Mouse (Mus musculus): Measurements from ENCODE around the gene Fndc10. TPM values are rescaled to one million over a fixed set of nuclear protein-coding genes. Genes with fewer than 3 reads are reported as not detected.

Gene Fndc10
- polyA plus RNA-seq, 1 experiment = 16.1 TPM

- H3K4me3 ChIP-seq (ENCODE audit: insufficient read depth, low read length) = no peak overlapping the region
- no peak for TF ChIP-seq CTCF (IDR thresholded peaks at IDR 0.05; ENCODE audit: borderline replicate concordance, insufficient read depth, low read length)
- no peak for TF ChIP-seq POLR2A (IDR thresholded peaks at IDR 0.05; ENCODE audit: low read depth, low read length)
- H3K4me1 ChIP-seq (ENCODE audit: control insufficient read depth, insufficient read depth, low read length) = no peaks in the 10 kb centered on the region
- H3K27ac ChIP-seq (ENCODE audit: insufficient read depth, low read length) = no peak overlapping the region
These were observed 9.3 kb downstream of the Fndc10 start for GRCm38 (mm10) chr4:155703425-155703929.

GRCm38 (mm10) chr4:155704721-155705591 is 10.8 kb downstream of the Fndc10 start, which contains the start of gene Ssu72:
Ssu72 (plus strand) TSS chr4:155704800.
- Histone ChIP-seq H3K4me1 (ENCODE audit: control insufficient read depth, insufficient read depth, low read length) (no peaks in the 10 kb centered on the region), H3K27ac (ENCODE audit: insufficient read depth, low read length) (peak within 1 kb of the TSS; percentile 94), H3K4me3 (ENCODE audit: insufficient read depth, low read length) (peak within 1 kb of the TSS; percentile 83)
- TF ChIP-seq CTCF (IDR thresholded peaks at IDR 0.05; ENCODE audit: borderline replicate concordance, insufficient read depth, low read length) (no peak), POLR2A (IDR thresholded peaks at IDR 0.05; ENCODE audit: low read depth, low read length) (peak; percentile 77)

- Histone ChIP-seq H3K4me3 (ENCODE audit: insufficient read depth, low read length) (peak overlapping the region; percentile 83), H3K27ac (ENCODE audit: insufficient read depth, low read length) (peak overlapping the region; percentile 94), H3K4me1 (ENCODE audit: control insufficient read depth, insufficient read depth, low read length) (no peaks in the 10 kb centered on the region)
- TF ChIP-seq POLR2A (IDR thresholded peaks at IDR 0.05; ENCODE audit: low read depth, low read length) (no peak), CTCF (IDR thresholded peaks at IDR 0.05; ENCODE audit: borderline replicate concordance, insufficient read depth, low read length) (no peak)
These were observed 11.4 kb downstream of the Fndc10 start for GRCm38 (mm10) chr4:155705592-155705929.

- Histone ChIP-seq H3K27ac (ENCODE audit: insufficient read depth, low read length) (no peak overlapping the region), H3K4me3 (ENCODE audit: insufficient read depth, low read length) (no peak overlapping the region), H3K4me1 (ENCODE audit: control insufficient read depth, insufficient read depth, low read length) (no peaks in the 10 kb centered on the region; the same call in 1 of the 2 replicates)
- TF ChIP-seq POLR2A (IDR thresholded peaks at IDR 0.05; ENCODE audit: low read depth, low read length) (no peak), CTCF (IDR thresholded peaks at IDR 0.05; ENCODE audit: borderline replicate concordance, insufficient read depth, low read length) (no peak)
These were observed 14.4 kb downstream of the Fndc10 start for GRCm38 (mm10) chr4:155708582-155708981.

- TF ChIP-seq POLR2A (IDR thresholded peaks at IDR 0.05; ENCODE audit: low read depth, low read length) = no peak
- TF ChIP-seq CTCF (IDR thresholded peaks at IDR 0.05; ENCODE audit: borderline replicate concordance, insufficient read depth, low read length) = no peak
- H3K4me3 ChIP-seq (ENCODE audit: insufficient read depth, low read length) = no peak overlapping the region
- no peaks in the 10 kb centered on the region; the same call in 1 of the 2 replicates for H3K4me1 ChIP-seq (ENCODE audit: control insufficient read depth, insufficient read depth, low read length)
- no peak overlapping the region for H3K27ac ChIP-seq (ENCODE audit: insufficient read depth, low read length)
These were observed 14.8 kb downstream of the Fndc10 start for GRCm38 (mm10) chr4:155708988-155709387.

GRCm38 (mm10) chr4:155710521-155711252 is 16.5 kb downstream of the Fndc10 start:
- H3K4me3 ChIP-seq (ENCODE audit: insufficient read depth, low read length) = no peak overlapping the region
- no peak for TF ChIP-seq CTCF (IDR thresholded peaks at IDR 0.05; ENCODE audit: borderline replicate concordance, insufficient read depth, low read length)
- TF ChIP-seq POLR2A (IDR thresholded peaks at IDR 0.05; ENCODE audit: low read depth, low read length) = no peak
- no peak overlapping the region for H3K27ac ChIP-seq (ENCODE audit: insufficient read depth, low read length)
- H3K4me1 ChIP-seq (ENCODE audit: control insufficient read depth, insufficient read depth, low read length) = no peaks in the 10 kb centered on the region; the same call in 1 of the 2 replicates

- Histone ChIP-seq H3K4me1 (ENCODE audit: control insufficient read depth, insufficient read depth, low read length) (no peaks in the 10 kb centered on the region), H3K4me3 (ENCODE audit: insufficient read depth, low read length) (no peak overlapping the region), H3K27ac (ENCODE audit: insufficient read depth, low read length) (no peak overlapping the region)
- TF ChIP-seq POLR2A (IDR thresholded peaks at IDR 0.05; ENCODE audit: low read depth, low read length) = no peak
- no peak for TF ChIP-seq CTCF (IDR thresholded peaks at IDR 0.05; ENCODE audit: borderline replicate concordance, insufficient read depth, low read length)
These were observed 27.5 kb downstream of the Fndc10 start for GRCm38 (mm10) chr4:155721668-155722083.

GRCm38 (mm10) chr4:155727993-155728392 is 33.9 kb downstream of the Fndc10 start:
- TF ChIP-seq POLR2A (IDR thresholded peaks at IDR 0.05; ENCODE audit: low read depth, low read length) (no peak), CTCF (IDR thresholded peaks at IDR 0.05; ENCODE audit: borderline replicate concordance, insufficient read depth, low read length) (no peak)
- Histone ChIP-seq H3K4me3 (ENCODE audit: insufficient read depth, low read length) (no peak overlapping the region), H3K27ac (ENCODE audit: insufficient read depth, low read length) (no peak overlapping the region), H3K4me1 (ENCODE audit: control insufficient read depth, insufficient read depth, low read length) (peaks cover 4% of the 10 kb centered on the region; the same call in 1 of the 2 replicates)

GRCm38 (mm10) chr4:155733267-155733666 is 39.1 kb downstream of the Fndc10 start:
- Histone ChIP-seq H3K4me3 (ENCODE audit: insufficient read depth, low read length) (peak overlapping the region; percentile 5; the same call in 1 of the 2 replicates), H3K4me1 (ENCODE audit: control insufficient read depth, insufficient read depth, low read length) (peaks cover 7% of the 10 kb centered on the region; the same call in 1 of the 2 replicates), H3K27ac (ENCODE audit: insufficient read depth, low read length) (no peak overlapping the region)
- TF ChIP-seq POLR2A (IDR thresholded peaks at IDR 0.05; ENCODE audit: low read depth, low read length) (no peak), CTCF (IDR thresholded peaks at IDR 0.05; ENCODE audit: borderline replicate concordance, insufficient read depth, low read length) (no peak)
